Mouse (Mus musculus): ENCODE results near the gene Smim14. TPM values are rescaled to one million over a fixed set of nuclear protein-coding genes. Genes with fewer than 3 reads are reported as not detected.

The Smim14 gene
- polyA plus RNA-seq, 1 experiment from 2014 or later, result 249 TPM

GRCm38 (mm10) chr5:65435363-65435805 lies 101.6 kb downstream of the Smim14 start:
- peak; percentile 69 for DNase-seq (ENCODE audit: low spot score)
- Histone ChIP-seq H3K9ac (replicated peaks; ENCODE audit: low read depth) (peak overlapping the region; percentile 65), H3K4me3 (ENCODE audit: low read depth, low read length) (peak overlapping the region; percentile 77), H3K4me1 (ENCODE audit: insufficient read depth, low read depth, low read length) (no peaks in the 10 kb centered on the region), H3K4me2 (replicated peaks; ENCODE audit: low read depth, low read length) (peak overlapping the region; percentile 55), H3K27ac (ENCODE audit: low read length) (peak overlapping the region; percentile 76), H3K27me3 (replicated peaks; ENCODE audit: insufficient read depth, low read length) (no peaks in the 10 kb centered on the region), H3K9me3 (ENCODE audit: low read length) (no peaks in the 10 kb centered on the region), H3K36me3 (ENCODE audit: insufficient read depth, low read length) (no peaks in the 10 kb centered on the region)
- TF ChIP-seq EP300 (IDR thresholded peaks at IDR 0.05), result no peak
- ATAC-seq, result no peak
- WGBS, result under 1% methylated on average over 36 of the region's 47 CpGs

- ATAC-seq (no peak), DNase-seq (ENCODE audit: low spot score) (peak; percentile 82)
- H3K4me1 ChIP-seq (ENCODE audit: insufficient read depth, low read depth, low read length), result no peaks in the 10 kb centered on the region
- H3K4me2 ChIP-seq (replicated peaks; ENCODE audit: low read depth, low read length), result peak overlapping the region; percentile 55
- TF ChIP-seq EP300 (IDR thresholded peaks at IDR 0.05) (peak; percentile 17; the same call in 1 of the 2 replicates), CTCF (IDR thresholded peaks at IDR 0.05) (peak; percentile 38)
- H3K9me3 ChIP-seq (ENCODE audit: low read length), result no peaks in the 10 kb centered on the region
- H3K27me3 ChIP-seq (replicated peaks; ENCODE audit: insufficient read depth, low read length), result no peaks in the 10 kb centered on the region
- H3K36me3 ChIP-seq (ENCODE audit: insufficient read depth, low read length), result no peaks in the 10 kb centered on the region
- H3K4me3 ChIP-seq (ENCODE audit: low read depth, low read length), result peak overlapping the region; percentile 77
- 3% methylated on average over 15 of the region's 15 CpGs for WGBS
- peak overlapping the region; percentile 76 for H3K27ac ChIP-seq (ENCODE audit: low read length)
- H3K9ac ChIP-seq (replicated peaks; ENCODE audit: low read depth), result peak overlapping the region; percentile 65
These were observed 102.3 kb downstream of the Smim14 start for GRCm38 (mm10) chr5:65434471-65435362.

- Histone ChIP-seq H3K27ac (ENCODE audit: low read length) (no peak overlapping the region), H3K9me3 (ENCODE audit: low read length) (no peaks in the 10 kb centered on the region), H3K4me3 (ENCODE audit: low read depth, low read length) (no peak overlapping the region), H3K4me2 (replicated peaks; ENCODE audit: low read depth, low read length) (no peak overlapping the region), H3K36me3 (ENCODE audit: insufficient read depth, low read length) (0 out of 2 replicates have a peak, but pooled peaks cover 4% of the 10 kb centered on the region), H3K9ac (replicated peaks; ENCODE audit: low read depth) (no peak overlapping the region), H3K4me1 (ENCODE audit: insufficient read depth, low read depth, low read length) (no peaks in the 10 kb centered on the region), H3K27me3 (replicated peaks; ENCODE audit: insufficient read depth, low read length) (no peaks in the 10 kb centered on the region)
- TF ChIP-seq CTCF (IDR thresholded peaks at IDR 0.05), result no peak
- TF ChIP-seq EP300 (IDR thresholded peaks at IDR 0.05), result no peak
- no peak for ATAC-seq
- DNase-seq (ENCODE audit: low spot score), result no peak
- WGBS, result 84% methylated on average over 5 of the region's 5 CpGs
These were observed 107.5 kb downstream of the Smim14 start for GRCm38 (mm10) chr5:65429441-65429840.

GRCm38 (mm10) chr5:65428321-65428720 lies 108.7 kb downstream of the Smim14 start:
- peak; percentile 61 for DNase-seq (ENCODE audit: low spot score)
- H3K4me3 ChIP-seq (ENCODE audit: low read depth, low read length), result no peak overlapping the region
- H3K9me3 ChIP-seq (ENCODE audit: low read length), result no peaks in the 10 kb centered on the region
- 0 out of 2 replicates have a peak, but pooled peaks cover 4% of the 10 kb centered on the region for H3K36me3 ChIP-seq (ENCODE audit: insufficient read depth, low read length)
- TF ChIP-seq EP300 (IDR thresholded peaks at IDR 0.05) (no peak), CTCF (IDR thresholded peaks at IDR 0.05) (no peak)
- H3K4me2 ChIP-seq (replicated peaks; ENCODE audit: low read depth, low read length), result no peak overlapping the region
- peak; percentile 57 for ATAC-seq
- H3K4me1 ChIP-seq (ENCODE audit: insufficient read depth, low read depth, low read length), result no peaks in the 10 kb centered on the region
- no peak overlapping the region for H3K27ac ChIP-seq (ENCODE audit: low read length)
- H3K9ac ChIP-seq (replicated peaks; ENCODE audit: low read depth), result no peak overlapping the region
- H3K27me3 ChIP-seq (replicated peaks; ENCODE audit: insufficient read depth, low read length), result no peaks in the 10 kb centered on the region
- WGBS, result 38% methylated on average over 4 of the region's 4 CpGs

- no peak for DNase-seq (ENCODE audit: low spot score)
- Histone ChIP-seq H3K4me2 (replicated peaks; ENCODE audit: low read depth, low read length) (no peak overlapping the region), H3K27ac (ENCODE audit: low read length) (no peak overlapping the region), H3K27me3 (replicated peaks; ENCODE audit: insufficient read depth, low read length) (no peaks in the 10 kb centered on the region), H3K9me3 (ENCODE audit: low read length) (no peaks in the 10 kb centered on the region), H3K9ac (replicated peaks; ENCODE audit: low read depth) (no peak overlapping the region), H3K4me1 (ENCODE audit: insufficient read depth, low read depth, low read length) (no peaks in the 10 kb centered on the region), H3K36me3 (ENCODE audit: insufficient read depth, low read length) (peaks cover 19% of the 10 kb centered on the region; the same call in 1 of the 2 replicates), H3K4me3 (ENCODE audit: low read depth, low read length) (no peak overlapping the region)
- no peak for ATAC-seq
- no peak for TF ChIP-seq CTCF (IDR thresholded peaks at IDR 0.05)
- TF ChIP-seq EP300 (IDR thresholded peaks at IDR 0.05), result no peak
- WGBS, result 76% methylated on average over 5 of the region's 5 CpGs
These were observed 111.7 kb downstream of the Smim14 start for GRCm38 (mm10) chr5:65425251-65425650.

- H3K27me3 ChIP-seq (replicated peaks; ENCODE audit: insufficient read depth, low read length), result no peaks in the 10 kb centered on the region
- no peak overlapping the region for H3K27ac ChIP-seq (ENCODE audit: low read length)
- H3K4me2 ChIP-seq (replicated peaks; ENCODE audit: low read depth, low read length), result no peak overlapping the region
- H3K4me1 ChIP-seq (ENCODE audit: insufficient read depth, low read depth, low read length), result no peaks in the 10 kb centered on the region
- H3K9me3 ChIP-seq (ENCODE audit: low read length), result no peaks in the 10 kb centered on the region
- H3K36me3 ChIP-seq (ENCODE audit: insufficient read depth, low read length), result peaks cover 19% of the 10 kb centered on the region; the same call in 1 of the 2 replicates
- DNase-seq (ENCODE audit: low spot score) (peak; percentile 16), ATAC-seq (peak; percentile 33; the same call in 1 of the 2 replicates)
- TF ChIP-seq CTCF (IDR thresholded peaks at IDR 0.05) (no peak), EP300 (IDR thresholded peaks at IDR 0.05) (no peak)
- 72% methylated on average over 6 of the region's 6 CpGs for WGBS
- H3K9ac ChIP-seq (replicated peaks; ENCODE audit: low read depth), result no peak overlapping the region
- no peak overlapping the region for H3K4me3 ChIP-seq (ENCODE audit: low read depth, low read length)
These were observed 112.8 kb downstream of the Smim14 start for GRCm38 (mm10) chr5:65424215-65424614.
